Mouse (Mus musculus) cerebellum, adult 2 months (tissue): ENCODE results near the gene Cdk1.

Experiments
- CTCF ChIP-seq: fragments of 200-500 bp; IDR thresholded peaks from 2 replicates; pipeline ENCODE4 v1.5.1; 2011; ENCODE audit warnings: low read depth, mild to moderate bottlenecking, control low read depth, low read length, moderate library complexity, borderline replicate concordance; ENCODE audit not compliant: insufficient read depth
- POLR2A ChIP-seq: fragments of 200-500 bp; IDR thresholded peaks from 2 replicates; pipeline ENCODE4 v1.6.1; 2011; ENCODE audit warnings: low read length, control low read depth, borderline replicate concordance; ENCODE audit not compliant: insufficient read depth

DNA sequence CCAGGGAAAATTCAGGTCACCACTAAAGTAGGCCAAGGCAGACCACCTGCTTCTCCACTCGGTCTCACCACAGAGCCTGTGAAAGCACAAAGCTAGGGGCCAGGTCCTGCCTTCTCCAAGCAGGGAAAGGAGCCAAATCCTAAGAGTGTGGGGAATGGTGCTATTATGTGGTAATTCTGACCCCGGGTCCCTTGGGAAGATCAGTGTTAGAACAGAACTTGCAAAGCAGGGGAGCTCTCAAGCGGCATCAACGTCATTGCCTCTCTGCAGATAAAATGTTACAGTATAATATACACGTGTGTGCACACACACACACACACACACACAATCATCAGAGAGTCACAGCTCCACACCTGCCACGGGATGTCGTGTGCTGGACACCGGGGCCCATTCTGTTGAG lies 62.0 kb downstream of the Cdk1 start:
- no peak for TF ChIP-seq CTCF
- TF ChIP-seq POLR2A, result no peak
